ENCODE assay signal across 9 mouse cellular contexts in genomic region chr15:80289436-80289835, GRCm38 (mm10). TPM values are rescaled to one million over a fixed set of nuclear protein-coding genes. Genes with fewer than 3 reads are reported as not detected.
A peak's percentile ranks its signal among the peaks of the same experiment; 100 is the strongest.
DNase-seq lines count a peak whose midpoint lies in the region; ATAC-seq and TF ChIP-seq lines count a peak whose summit lies in the region.
"Had no signal": no experiment of that assay in that cellular context is flagged by ENCODE, and none has a peak within 500 bp of the region (broad histone marks: within the 10 kb centered on the region; RNA-seq: fewer than 3 reads in every experiment).

No protein-coding gene starts in this region.

- no peak overlapping the region for H3K27ac ChIP-seq in liver, embryonic 14.5 days
- H3K27ac ChIP-seq: heart, embryonic 15.5 days had no signal

- ATAC-seq in liver, embryonic 14.5 days (ENCODE audit: insufficient read depth) = no peak; the same call in 1 of the 2 replicates
- ATAC-seq in neutrophil, adult 5-6 weeks (ENCODE audit: extremely low read depth, insufficient number of reproducible peaks, low FRiP score, poor library complexity, severe bottlenecking) = peak; percentile 69

- H3K36me3 ChIP-seq in C2C12 (ENCODE audit: control insufficient read depth, insufficient read depth) = no peaks in the 10 kb centered on the region
- H3K36me3 ChIP-seq in liver, embryonic 14.5 days (replicated peaks; ENCODE audit: control insufficient read depth, insufficient read depth, low read depth) = no peaks in the 10 kb centered on the region
- H3K36me3 ChIP-seq: heart, embryonic 15.5 days had no signal

- intact Hi-C loops in gastrocnemius, postnatal 36 days (cut with DNase I) = no loop called here

- H3K9ac ChIP-seq in liver, embryonic 14.5 days (replicated peaks) = no peak overlapping the region
- H3K9ac ChIP-seq: heart, embryonic 15.5 days had no signal

- no peaks in the 10 kb centered on the region for H3K9me3 ChIP-seq in liver, embryonic 14.5 days (ENCODE audit: control insufficient read depth, low read length)
- H3K9me3 ChIP-seq: heart, embryonic 15.5 days had no signal

- H3ac ChIP-seq in C2C12 (ENCODE audit: control insufficient read depth, insufficient read length, low read depth) = no peak overlapping the region

- no peaks in the 10 kb centered on the region for H3K4me1 ChIP-seq in liver, embryonic 14.5 days (replicated peaks; ENCODE audit: control insufficient read depth in 2 of 2, insufficient read depth in 2 of 2, low read length in 1 of 2)

- H3K27me3 ChIP-seq in C2C12 (ENCODE audit: control insufficient read depth, insufficient read depth, insufficient read length) = peaks cover 84% of the 10 kb centered on the region
- H3K27me3 ChIP-seq in liver, embryonic 14.5 days (ENCODE audit: control insufficient read depth, insufficient read depth, low read length) = peaks cover 46% of the 10 kb centered on the region

- peak; percentile 66 for TF ChIP-seq CTCF in C2C12 (IDR thresholded peaks at IDR 0.05; ENCODE audit: control insufficient read depth, insufficient read depth, insufficient read length)
- peak; percentile 79 for TF ChIP-seq CTCF in liver, embryonic 14.5 days (IDR thresholded peaks at IDR 0.05; ENCODE audit: low read depth)

- no peak for TF ChIP-seq EP300 in liver, embryonic 14.5 days (IDR thresholded peaks at IDR 0.05; ENCODE audit: low read depth)

- no peak overlapping the region for H3K4me2 ChIP-seq in liver, embryonic 14.5 days (ENCODE audit: low read depth)
- H3K4me2 ChIP-seq: heart, embryonic 15.5 days had no signal

- no peaks in the 10 kb centered on the region for H3K79me3 ChIP-seq in C2C12 (ENCODE audit: low read depth)

- peak; percentile 89 for DNase-seq in WW6 (ENCODE audit: low read depth, low spot score)
- peak; percentile 82 to 87 for DNase-seq in cerebellum, postnatal 25 days
- DNase-seq in gastrocnemius, postnatal 36 days = peak; percentile 38 to 42
- DNase-seq in kidney, postnatal 14 days = peak; percentile 67
- DNase-seq in liver, embryonic 14.5 days (ENCODE audit: low read depth in 3 of 3, low spot score in 3 of 3) = peak; percentile 47 to 61 (median 50)
- peak; percentile 71 for DNase-seq in testis, postnatal 14 days (ENCODE audit: low spot score)

- H3K79me2 ChIP-seq in C2C12 (ENCODE audit: control insufficient read depth, insufficient read depth) = no peaks in the 10 kb centered on the region

- no peak overlapping the region for H3K4me3 ChIP-seq in C2C12 (ENCODE audit: insufficient read depth, poor library complexity, severe bottlenecking)
- no peak overlapping the region for H3K4me3 ChIP-seq in liver, embryonic 14.5 days (ENCODE audit: insufficient read depth in 1 of 2, low read depth in 2 of 2, low read length in 2 of 2)
- H3K4me3 ChIP-seq: heart, embryonic 15.5 days had no signal

- 6% methylated on average over 10 of the region's 10 CpGs for WGBS in liver, embryonic 14.5 days (ENCODE audit: insufficient replicate concordance)

TF ChIP-seq in C2C12, 6 proteins besides CTCF, POLR2A, EP300 and RAD21:
- no peak for TF ChIP-seq MYOG (IDR thresholded peaks at IDR 0.05; ENCODE audit: control insufficient read depth, extremely low read depth, insufficient read length)
- TF ChIP-seq FOSL1 (IDR thresholded peaks at IDR 0.05; ENCODE audit: insufficient read depth, low read length, poor library complexity, severe bottlenecking) = no peak
- no peak for TF ChIP-seq MYOD1 (IDR thresholded peaks at IDR 0.05; ENCODE audit: control insufficient read depth, insufficient read length, low read depth)
- TF ChIP-seq CEBPB (IDR thresholded peaks at IDR 0.05; ENCODE audit: low read depth) = no peak
- TF ChIP-seq USF1 (IDR thresholded peaks at IDR 0.05; ENCODE audit: low read depth) = no peak
- no peak for TF ChIP-seq MAX (IDR thresholded peaks at IDR 0.05)

RNA-seq across cellular contexts. Expression of gene Cacna1i, which starts 2.4 kb away (rescaled TPM):
- polyA plus RNA-seq in C2C12 (2012; fragmentation: generic; extraction: Trizol) = not detected
- under 1 TPM; 0.05 to 0.62 TPM for total RNA-seq in gastrocnemius, postnatal 36 days (2021)
- 0.01 and 0.02 TPM in 2 replicates for polyA plus RNA-seq in liver, embryonic 14.5 days (2012; rRNA removed)
- 0.01 TPM in 1 of 2 replicates, not detected in the other for polyA plus RNA-seq in liver, embryonic 14.5 days (2014; fragmentation: Nextera tagmentation; extraction: Ambion mirVana)
- 33.5 and 35.0 TPM in 2 replicates for total RNA-seq in neutrophil, adult 5-6 weeks (2017)
- polyA plus RNA-seq: heart, embryonic 15.5 days had no signal

RNA-seq across cellular contexts. Expression of gene Rps19bp1, which starts 25.3 kb away (rescaled TPM):
- polyA plus RNA-seq in C2C12 (2012; fragmentation: generic; extraction: Trizol) = 223 TPM
- 10 to 100 TPM; 11.6 to 12.4 TPM for total RNA-seq in gastrocnemius, postnatal 36 days (2021)
- polyA plus RNA-seq in liver, embryonic 14.5 days (2012; rRNA removed) = 16.2 and 25.6 TPM in 2 replicates
- polyA plus RNA-seq in liver, embryonic 14.5 days (2014; fragmentation: Nextera tagmentation; extraction: Ambion mirVana) = 30.0 and 32.9 TPM in 2 replicates
- 6.2 and 12.2 TPM in 2 replicates for total RNA-seq in neutrophil, adult 5-6 weeks (2017)

RNA-seq across cellular contexts. Expression of gene Atf4, which starts 34.5 kb away (rescaled TPM):
- 507 TPM for polyA plus RNA-seq in C2C12 (2012; fragmentation: generic; extraction: Trizol)
- total RNA-seq in gastrocnemius, postnatal 36 days (2021) = 100 to 1,000 TPM; 118 to 137 TPM
- polyA plus RNA-seq in liver, embryonic 14.5 days (2012; rRNA removed) = 146 and 246 TPM in 2 replicates
- 108 and 129 TPM in 2 replicates for polyA plus RNA-seq in liver, embryonic 14.5 days (2014; fragmentation: Nextera tagmentation; extraction: Ambion mirVana)
- 367 and 386 TPM in 2 replicates for total RNA-seq in neutrophil, adult 5-6 weeks (2017)

RNA-seq across cellular contexts. Expression of gene AC140267.1, which starts 53.8 kb away (rescaled TPM):
- polyA plus RNA-seq in C2C12 (2012; fragmentation: generic; extraction: Trizol) = not detected
- 1 to 10 TPM in 1 of 2 experiments, not detected in 1; 3.8 TPM for total RNA-seq in gastrocnemius, postnatal 36 days (2021)
- polyA plus RNA-seq in liver, embryonic 14.5 days (2012; rRNA removed) = not detected in 2 replicates
- polyA plus RNA-seq in liver, embryonic 14.5 days (2014; fragmentation: Nextera tagmentation; extraction: Ambion mirVana) = not detected in 2 replicates
- total RNA-seq in neutrophil, adult 5-6 weeks (2017) = not detected in 2 replicates
- polyA plus RNA-seq: heart, embryonic 15.5 days had no signal

RNA-seq across cellular contexts. Expression of gene Mief1, which starts 55.6 kb away (rescaled TPM):
- 27.3 TPM for polyA plus RNA-seq in C2C12 (2012; fragmentation: generic; extraction: Trizol)
- 10 to 100 TPM; 19.2 to 25.8 TPM for total RNA-seq in gastrocnemius, postnatal 36 days (2021)
- polyA plus RNA-seq in liver, embryonic 14.5 days (2012; rRNA removed) = 4.3 and 4.8 TPM in 2 replicates
- 13.3 and 14.5 TPM in 2 replicates for polyA plus RNA-seq in liver, embryonic 14.5 days (2014; fragmentation: Nextera tagmentation; extraction: Ambion mirVana)
- 36.0 and 37.5 TPM in 2 replicates for total RNA-seq in neutrophil, adult 5-6 weeks (2017)

Comparison
In these comparisons a context has a peak if more than half of its experiments do, and no peak if none do; other contexts are left out.
1. RNA of gene Cacna1i, which starts 2.4 kb away (total RNA-seq): 33.5 to 35.0 TPM in neutrophil, adult 5-6 weeks; 0.05 to 0.62 TPM in gastrocnemius, postnatal 36 days; every median in the first group is over 10 times any median in the second.
2. Peak in every context shown above with its lines, with median percentiles within 50 percentile points of each other: DNase-seq.